Mouse (Mus musculus): ENCODE measurements around the gene Tprgl. TPM values are rescaled to one million over a fixed set of nuclear protein-coding genes. Genes with fewer than 3 reads are reported as not detected.

Gene Tprgl
- polyA plus RNA-seq, 1 experiment from 2014 or later, result 164 TPM

- Histone ChIP-seq H3K36me3 (no peaks in the 10 kb centered on the region), H3K4me2 (replicated peaks) (no peak overlapping the region), H3K27me3 (peaks cover 67% of the 10 kb centered on the region), H3K27ac (replicated peaks) (no peak overlapping the region), H3K9ac (replicated peaks) (no peak overlapping the region), H3K4me3 (no peak overlapping the region), H3K9me3 (no peaks in the 10 kb centered on the region), H3K4me1 (peaks cover 7% of the 10 kb centered on the region)
- ATAC-seq (ENCODE audit: low FRiP score, low read depth), result no peak
- WGBS, result 64% methylated on average over 4 of the region's 4 CpGs
Measured at GRCm38 (mm10) chr4:154134803-154135202, 25.7 kb downstream of the Tprgl start.

DNA sequence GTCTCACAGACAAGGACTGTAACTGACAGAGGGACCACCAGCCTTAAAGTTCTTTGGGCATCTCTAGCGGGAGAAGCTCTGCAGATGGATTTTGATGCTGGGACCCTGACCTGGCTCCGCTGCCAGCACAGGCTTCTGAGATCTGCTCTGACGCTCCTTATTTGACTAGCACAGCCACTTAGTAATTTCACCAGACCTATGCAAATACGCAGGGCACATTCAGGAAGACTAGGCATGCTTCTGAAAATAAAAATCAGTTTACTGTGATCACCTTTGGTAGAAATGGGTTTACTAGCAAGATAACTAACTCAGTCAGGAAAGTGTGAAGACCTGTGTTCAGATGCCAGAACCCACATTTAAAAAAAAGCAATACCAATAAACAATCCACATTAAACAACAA, 28.6 kb downstream of the Tprgl start:
- H3K9me3 ChIP-seq, result no peaks in the 10 kb centered on the region
- no peak overlapping the region for H3K9ac ChIP-seq (replicated peaks)
- H3K4me3 ChIP-seq, result no peak overlapping the region
- H3K27ac ChIP-seq (replicated peaks), result no peak overlapping the region
- H3K27me3 ChIP-seq, result peaks cover 42% of the 10 kb centered on the region
- H3K4me1 ChIP-seq, result no peaks in the 10 kb centered on the region
- ATAC-seq (ENCODE audit: low FRiP score, low read depth), result no peak
- WGBS, result 74% methylated on average over 4 of the region's 4 CpGs
- no peaks in the 10 kb centered on the region for H3K36me3 ChIP-seq
- no peak overlapping the region for H3K4me2 ChIP-seq (replicated peaks)

DNA sequence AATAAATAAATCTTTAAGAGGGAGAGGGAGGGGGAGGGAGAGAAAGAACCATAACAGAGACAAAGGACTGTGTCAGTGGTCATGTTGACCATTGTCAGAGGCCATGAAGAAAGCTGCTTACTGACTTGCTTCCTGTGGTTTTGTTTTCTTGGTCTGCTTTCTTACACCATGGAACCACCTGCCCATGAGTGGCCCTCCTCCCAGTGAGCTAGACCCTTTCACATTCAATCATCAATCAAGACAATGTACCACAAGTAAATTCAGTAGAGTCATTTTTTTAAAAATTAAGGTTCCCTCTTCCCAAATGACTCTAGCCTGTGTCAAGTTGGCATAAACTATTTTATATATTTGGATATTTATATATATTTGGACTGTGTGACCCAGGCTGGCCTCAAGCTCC, 30.5 kb downstream of the Tprgl start:
- H3K4me1 ChIP-seq, result no peaks in the 10 kb centered on the region
- H3K27me3 ChIP-seq, result peaks cover 32% of the 10 kb centered on the region
- no peak overlapping the region for H3K4me3 ChIP-seq
- ATAC-seq (ENCODE audit: low FRiP score, low read depth), result no peak
- no peaks in the 10 kb centered on the region for H3K36me3 ChIP-seq
- no peaks in the 10 kb centered on the region for H3K9me3 ChIP-seq
- no peak overlapping the region for H3K9ac ChIP-seq (replicated peaks)
- H3K27ac ChIP-seq (replicated peaks), result no peak overlapping the region
- no peak overlapping the region for H3K4me2 ChIP-seq (replicated peaks)

GRCm38 (mm10) chr4:154127273-154127672, 33.2 kb downstream of the Tprgl start:
- H3K9ac ChIP-seq (replicated peaks), result no peak overlapping the region
- H3K27me3 ChIP-seq, result peaks cover 28% of the 10 kb centered on the region
- H3K4me2 ChIP-seq (replicated peaks), result no peak overlapping the region
- H3K36me3 ChIP-seq, result no peaks in the 10 kb centered on the region
- H3K27ac ChIP-seq (replicated peaks), result no peak overlapping the region
- no peak overlapping the region for H3K4me3 ChIP-seq
- WGBS, result 86% methylated on average over 3 of the region's 3 CpGs
- no peaks in the 10 kb centered on the region for H3K9me3 ChIP-seq
- H3K4me1 ChIP-seq, result no peaks in the 10 kb centered on the region
- no peak for ATAC-seq (ENCODE audit: low FRiP score, low read depth)

DNA sequence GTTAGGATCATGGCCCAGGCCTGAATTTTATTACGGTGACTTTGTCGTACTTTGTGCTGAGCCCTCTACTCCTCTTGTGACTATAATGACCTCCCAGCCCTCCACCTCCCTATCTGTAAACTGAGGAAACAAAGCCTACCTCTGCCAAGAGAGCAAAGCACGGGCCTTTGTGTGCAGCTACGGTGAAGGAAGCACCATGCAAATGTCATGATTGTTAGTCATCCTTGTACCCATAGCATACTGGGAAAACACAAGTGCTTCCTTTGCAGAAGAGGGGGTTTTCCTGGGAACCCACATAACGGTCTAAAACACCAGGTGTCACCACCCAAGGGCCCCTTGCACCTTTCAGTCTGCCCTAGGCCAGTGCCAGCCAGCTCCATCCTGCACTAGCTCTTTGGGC, 35.3 kb downstream of the Tprgl start:
- H3K27me3 ChIP-seq, result peaks cover 28% of the 10 kb centered on the region
- no peaks in the 10 kb centered on the region for H3K9me3 ChIP-seq

DNA sequence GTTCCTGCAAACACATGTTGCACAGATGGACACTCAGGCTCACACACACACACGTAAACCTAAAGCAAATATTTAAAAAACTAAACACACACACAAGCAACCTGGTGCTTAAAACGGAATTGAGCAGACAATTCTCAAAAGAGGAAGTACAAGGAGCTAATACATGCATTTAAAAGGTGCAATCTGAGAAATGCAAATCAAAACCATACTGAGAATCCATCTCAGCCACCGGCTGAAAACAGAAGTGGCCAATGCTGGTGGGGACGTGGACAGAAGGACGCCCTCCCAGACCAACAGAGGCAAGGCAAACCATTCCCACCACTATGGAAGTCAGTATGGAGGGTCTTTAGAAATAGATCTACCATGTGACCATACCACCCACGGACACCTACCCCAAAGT, 36.9 kb downstream of the Tprgl start:
- no peak overlapping the region for H3K9ac ChIP-seq (replicated peaks)
- no peak overlapping the region for H3K4me2 ChIP-seq (replicated peaks)
- ATAC-seq (ENCODE audit: low FRiP score, low read depth), result no peak
- H3K4me1 ChIP-seq, result no peaks in the 10 kb centered on the region
- no peaks in the 10 kb centered on the region for H3K36me3 ChIP-seq
- H3K27ac ChIP-seq (replicated peaks), result no peak overlapping the region
- H3K27me3 ChIP-seq, result peaks cover 29% of the 10 kb centered on the region
- H3K4me3 ChIP-seq, result no peak overlapping the region
- no peaks in the 10 kb centered on the region for H3K9me3 ChIP-seq
- 81% methylated on average over 6 of the region's 6 CpGs for WGBS

More for the DNA sequence above, 35.3 kb downstream of the Tprgl start:
- H3K4me1 ChIP-seq, result no peaks in the 10 kb centered on the region
- WGBS, result 70% methylated on average over 5 of the region's 5 CpGs
- no peak overlapping the region for H3K9ac ChIP-seq (replicated peaks)
- no peaks in the 10 kb centered on the region for H3K36me3 ChIP-seq
- H3K4me2 ChIP-seq (replicated peaks), result no peak overlapping the region
- no peak overlapping the region for H3K4me3 ChIP-seq
- H3K27ac ChIP-seq (replicated peaks), result no peak overlapping the region
- ATAC-seq (ENCODE audit: low FRiP score, low read depth), result no peak

DNA sequence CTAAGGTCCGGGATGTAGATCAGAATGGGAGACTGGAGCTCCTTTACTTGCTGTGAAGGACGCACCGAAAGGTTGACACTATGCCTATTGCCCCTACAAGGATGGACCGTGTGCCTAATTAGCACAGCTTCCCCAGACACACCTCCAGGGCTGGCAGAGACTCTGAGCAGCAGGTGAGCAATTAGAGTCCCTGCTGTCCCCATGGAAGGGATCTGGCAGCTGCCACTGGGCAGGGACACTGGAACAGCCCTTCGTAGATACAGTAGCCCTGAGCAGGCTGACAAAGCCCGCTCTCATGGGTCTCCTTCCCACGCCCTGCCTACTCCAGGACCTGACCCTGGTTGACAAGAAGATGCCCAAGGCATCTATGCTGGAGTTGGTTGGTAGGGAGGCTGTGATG, 38.1 kb downstream of the Tprgl start:
- Histone ChIP-seq H3K4me3 (no peak overlapping the region), H3K27ac (replicated peaks) (no peak overlapping the region), H3K9ac (replicated peaks) (no peak overlapping the region), H3K27me3 (peaks cover 34% of the 10 kb centered on the region), H3K4me2 (replicated peaks) (no peak overlapping the region), H3K36me3 (no peaks in the 10 kb centered on the region), H3K9me3 (no peaks in the 10 kb centered on the region), H3K4me1 (no peaks in the 10 kb centered on the region)
- ATAC-seq (ENCODE audit: low FRiP score, low read depth), result no peak
- WGBS, result 84% methylated on average over 7 of the region's 7 CpGs

GRCm38 (mm10) chr4:154121800-154122199, 38.7 kb downstream of the Tprgl start:
- 77% methylated on average over 11 of the region's 11 CpGs for WGBS
- Histone ChIP-seq H3K36me3 (no peaks in the 10 kb centered on the region), H3K27ac (replicated peaks) (no peak overlapping the region), H3K4me2 (replicated peaks) (no peak overlapping the region), H3K9me3 (no peaks in the 10 kb centered on the region), H3K4me3 (no peak overlapping the region), H3K9ac (replicated peaks) (no peak overlapping the region), H3K27me3 (peaks cover 32% of the 10 kb centered on the region), H3K4me1 (no peaks in the 10 kb centered on the region)
- ATAC-seq (ENCODE audit: low FRiP score, low read depth), result no peak

DNA sequence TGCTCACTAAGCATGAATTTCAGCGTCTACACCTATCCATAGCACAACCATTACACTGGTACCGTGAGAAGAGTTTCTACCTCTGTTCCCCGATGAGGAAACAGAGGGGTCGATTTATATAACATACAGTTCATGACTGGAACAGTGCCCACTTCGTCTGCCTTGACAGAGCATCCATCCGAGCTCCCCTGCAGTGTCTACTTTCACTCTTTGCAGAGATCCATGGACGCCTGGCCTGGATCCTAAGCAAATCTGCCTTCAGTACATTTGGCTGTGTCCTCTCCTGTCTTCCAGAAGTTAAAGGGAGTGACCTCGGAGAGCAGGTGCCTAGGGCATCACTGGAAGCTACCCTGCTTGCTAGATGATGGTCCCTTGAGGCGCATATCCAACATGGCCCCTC, 41.3 kb downstream of the Tprgl start:
- 81% methylated on average over 9 of the region's 9 CpGs for WGBS

GRCm38 (mm10) chr4:154118782-154119181, 41.7 kb downstream of the Tprgl start:
- no peak overlapping the region for H3K4me2 ChIP-seq (replicated peaks)
- peaks cover 34% of the 10 kb centered on the region; the same call in 1 of the 2 replicates for H3K27me3 ChIP-seq
- no peak for ATAC-seq (ENCODE audit: low FRiP score, low read depth)
- WGBS, result 59% methylated on average over 9 of the region's 9 CpGs
- H3K9ac ChIP-seq (replicated peaks), result no peak overlapping the region
- H3K27ac ChIP-seq (replicated peaks), result no peak overlapping the region
- no peaks in the 10 kb centered on the region; the same call in 1 of the 2 replicates for H3K4me1 ChIP-seq
- no peak overlapping the region for H3K4me3 ChIP-seq
- no peaks in the 10 kb centered on the region for H3K9me3 ChIP-seq
- no peaks in the 10 kb centered on the region for H3K36me3 ChIP-seq

More for the DNA sequence above, 41.3 kb downstream of the Tprgl start:
- Histone ChIP-seq H3K4me2 (replicated peaks) (no peak overlapping the region), H3K4me3 (no peak overlapping the region), H3K9ac (replicated peaks) (no peak overlapping the region), H3K36me3 (no peaks in the 10 kb centered on the region), H3K4me1 (no peaks in the 10 kb centered on the region; the same call in 1 of the 2 replicates), H3K27me3 (peaks cover 36% of the 10 kb centered on the region), H3K27ac (replicated peaks) (no peak overlapping the region), H3K9me3 (no peaks in the 10 kb centered on the region)
- ATAC-seq (ENCODE audit: low FRiP score, low read depth), result no peak

DNA sequence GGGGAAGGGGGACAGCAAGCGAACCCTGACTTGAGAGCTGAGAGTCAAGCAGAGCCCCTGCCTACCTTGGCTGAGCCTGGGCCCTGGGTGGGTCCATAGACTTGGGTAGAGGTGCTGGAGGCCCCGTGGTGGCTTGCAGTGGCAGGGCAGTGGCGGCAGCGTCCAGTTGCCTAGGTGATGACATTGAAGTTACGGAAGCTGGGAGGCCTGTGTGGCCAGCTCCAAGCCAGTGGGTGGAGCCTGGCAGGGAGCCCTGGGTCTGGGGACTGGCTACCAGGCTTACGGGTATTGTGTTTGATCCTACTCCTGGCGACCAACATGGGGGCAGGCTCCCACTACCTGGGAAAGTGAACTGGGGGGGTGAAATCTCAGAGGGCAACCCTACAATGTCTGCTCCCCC, 44.0 kb downstream of the Tprgl start:
- no peak overlapping the region for H3K4me3 ChIP-seq
- H3K4me1 ChIP-seq, result no peaks in the 10 kb centered on the region; the same call in 1 of the 2 replicates
- no peaks in the 10 kb centered on the region for H3K9me3 ChIP-seq
- WGBS, result 55% methylated on average over 7 of the region's 7 CpGs
- peaks cover 37% of the 10 kb centered on the region for H3K27me3 ChIP-seq
- H3K4me2 ChIP-seq (replicated peaks), result no peak overlapping the region
- no peak overlapping the region for H3K9ac ChIP-seq (replicated peaks)
- no peak overlapping the region for H3K27ac ChIP-seq (replicated peaks)
- no peaks in the 10 kb centered on the region for H3K36me3 ChIP-seq
- no peak for ATAC-seq (ENCODE audit: low FRiP score, low read depth)

DNA sequence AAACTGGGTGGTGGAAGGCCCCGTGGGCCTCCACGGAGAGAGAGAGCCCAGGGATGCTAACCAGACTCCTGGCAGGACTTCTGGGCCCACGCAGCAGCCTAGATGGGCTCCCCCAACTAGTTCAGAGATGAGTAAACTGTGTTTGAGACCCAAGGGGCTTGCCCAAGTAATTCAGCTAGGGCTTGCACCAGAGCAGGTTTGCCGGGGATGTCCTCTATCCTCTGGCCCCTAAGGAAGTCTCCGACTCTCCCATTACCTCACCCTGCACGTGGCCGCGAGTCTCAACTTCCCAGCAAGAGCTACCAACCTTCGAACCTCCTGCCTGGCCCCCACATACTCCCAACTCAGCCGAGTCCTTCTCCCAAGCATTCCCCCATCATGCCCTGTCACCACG, 50.6 kb downstream of the Tprgl start:
- H3K4me3 ChIP-seq, result no peak overlapping the region
- H3K4me1 ChIP-seq, result peaks cover 4% of the 10 kb centered on the region; the same call in 1 of the 2 replicates
- no peak overlapping the region for H3K4me2 ChIP-seq (replicated peaks)
- peaks cover 47% of the 10 kb centered on the region for H3K27me3 ChIP-seq
- ATAC-seq (ENCODE audit: low FRiP score, low read depth), result no peak
- no peak overlapping the region for H3K9ac ChIP-seq (replicated peaks)
- 84% methylated on average over 11 of the region's 11 CpGs for WGBS
- no peaks in the 10 kb centered on the region for H3K36me3 ChIP-seq
- H3K9me3 ChIP-seq, result no peaks in the 10 kb centered on the region
- no peak overlapping the region for H3K27ac ChIP-seq (replicated peaks)

- ATAC-seq (ENCODE audit: low FRiP score, low read depth), result no peak
- no peak overlapping the region for H3K4me2 ChIP-seq (replicated peaks)
- H3K27me3 ChIP-seq, result peaks cover 52% of the 10 kb centered on the region
- no peak overlapping the region for H3K4me3 ChIP-seq
- 68% methylated on average over 18 of the region's 18 CpGs for WGBS
- no peak overlapping the region for H3K27ac ChIP-seq (replicated peaks)
- no peaks in the 10 kb centered on the region for H3K36me3 ChIP-seq
- no peak overlapping the region for H3K9ac ChIP-seq (replicated peaks)
- H3K9me3 ChIP-seq, result no peaks in the 10 kb centered on the region
- peaks cover 4% of the 10 kb centered on the region; the same call in 1 of the 2 replicates for H3K4me1 ChIP-seq
Measured at GRCm38 (mm10) chr4:154109216-154109849, 51.1 kb downstream of the Tprgl start.
